Mouse (Mus musculus): ENCODE measurements around the gene Zscan5b. TPM values are rescaled to one million over a fixed set of nuclear protein-coding genes. Genes with fewer than 3 reads are reported as not detected.

The Zscan5b gene
- total and polyA plus RNA-seq, 3 experiments, result not detected

DNA sequence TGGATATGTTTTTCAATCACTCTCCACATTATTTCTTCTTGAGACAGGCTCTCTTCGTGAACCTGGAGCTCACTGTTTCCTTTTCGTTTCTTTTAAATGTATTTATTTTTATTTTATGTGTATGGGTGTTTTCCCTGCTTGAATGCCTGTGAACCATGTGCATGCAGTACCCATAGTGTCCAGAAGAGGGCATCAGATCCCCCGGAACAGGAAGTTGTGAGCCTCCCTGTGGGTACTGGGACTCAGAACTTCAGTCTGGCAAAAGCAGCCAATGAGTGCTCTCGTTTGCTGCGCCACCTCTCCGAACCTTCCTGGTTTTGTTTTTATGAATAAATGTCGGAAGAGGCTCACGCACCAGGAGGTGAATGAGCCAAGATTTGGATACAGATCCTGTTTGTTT is 43.6 kb downstream of the Zscan5b start:
- Histone ChIP-seq H3K27me3 (ENCODE audit: control insufficient read depth, insufficient read depth, low read length) (no peaks in the 10 kb centered on the region), H3K27ac (no peak overlapping the region), H3K4me3 (no peak overlapping the region), H3K4me1 (ENCODE audit: control insufficient read depth, insufficient read depth, low read length) (no peaks in the 10 kb centered on the region), H3K9ac (ENCODE audit: low read depth, low read length) (no peak overlapping the region), H3K36me3 (ENCODE audit: control insufficient read depth, insufficient read depth, low read length) (no peaks in the 10 kb centered on the region), H3K79me2 (replicated peaks; ENCODE audit: control insufficient read depth, insufficient read depth, low read length) (no peaks in the 10 kb centered on the region)
- 62% methylated on average over 8 of the region's 8 CpGs for WGBS
- DNase-seq, result no peak
- peak; percentile 60 for TF ChIP-seq CTCF (IDR thresholded peaks at IDR 0.05)
- TF ChIP-seq EP300 (IDR thresholded peaks at IDR 0.05; ENCODE audit: insufficient read depth, low read depth, low read length), result no peak
- intact Hi-C loops (cut with DNase I), result no loop called here

- Histone ChIP-seq H3K4me1 (ENCODE audit: control insufficient read depth, insufficient read depth, low read length) (peaks cover under 1% of the 10 kb centered on the region), H3K79me2 (replicated peaks; ENCODE audit: control insufficient read depth, insufficient read depth, low read length) (no peaks in the 10 kb centered on the region), H3K36me3 (ENCODE audit: control insufficient read depth, insufficient read depth, low read length) (no peaks in the 10 kb centered on the region), H3K9ac (ENCODE audit: low read depth, low read length) (no peak overlapping the region), H3K27me3 (ENCODE audit: control insufficient read depth, insufficient read depth, low read length) (no peaks in the 10 kb centered on the region), H3K27ac (no peak overlapping the region), H3K4me3 (no peak overlapping the region)
- TF ChIP-seq EP300 (IDR thresholded peaks at IDR 0.05; ENCODE audit: insufficient read depth, low read depth, low read length) (no peak), CTCF (IDR thresholded peaks at IDR 0.05) (no peak), POLR2A (IDR thresholded peaks at IDR 0.05; ENCODE audit: insufficient read depth, low read depth, low read length) (no peak)
- DNase-seq, result no peak
- intact Hi-C loops (cut with DNase I), result no loop called here
- WGBS, result 37% methylated on average over 3 of the region's 3 CpGs
These were observed 55.8 kb downstream of the Zscan5b start for GRCm38 (mm10) chr7:6277906-6278305.

DNA sequence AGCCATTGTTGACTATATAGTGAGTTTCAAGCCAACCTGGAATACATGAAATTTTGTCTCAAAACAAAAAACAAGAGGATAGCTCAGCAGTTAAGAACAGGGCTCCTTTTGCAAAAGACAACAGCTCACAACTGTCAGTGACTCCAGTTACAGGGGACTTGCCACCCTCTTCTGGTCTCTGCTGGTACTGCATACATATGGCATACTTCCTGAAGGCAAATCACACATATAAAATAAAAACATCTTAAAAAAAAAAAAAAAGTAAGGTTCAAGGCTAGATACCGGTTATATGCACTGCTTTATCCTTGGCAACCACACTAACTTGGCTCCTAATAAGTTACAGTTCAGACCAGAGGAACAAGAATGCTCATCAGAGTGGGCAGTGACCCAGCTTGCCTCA is 60.7 kb downstream of the Zscan5b start:
- peak; percentile 81 for TF ChIP-seq CTCF (IDR thresholded peaks at IDR 0.05)
- no peak for TF ChIP-seq POLR2A (IDR thresholded peaks at IDR 0.05; ENCODE audit: insufficient read depth, low read depth, low read length)
- Histone ChIP-seq H3K79me2 (replicated peaks; ENCODE audit: control insufficient read depth, insufficient read depth, low read length) (no peaks in the 10 kb centered on the region), H3K27ac (peak overlapping the region; percentile 83; the same call in 1 of the 2 replicates), H3K9ac (ENCODE audit: low read depth, low read length) (no peak overlapping the region), H3K36me3 (ENCODE audit: control insufficient read depth, insufficient read depth, low read length) (no peaks in the 10 kb centered on the region), H3K4me3 (peak overlapping the region; percentile 61), H3K4me1 (ENCODE audit: control insufficient read depth, insufficient read depth, low read length) (peaks cover 6% of the 10 kb centered on the region), H3K27me3 (ENCODE audit: control insufficient read depth, insufficient read depth, low read length) (no peaks in the 10 kb centered on the region)
- WGBS, result 0% methylated on average over 1 of the region's 1 CpGs
- peak; percentile 59 to 64 for DNase-seq
- intact Hi-C loops (cut with DNase I), result loop anchor here (1.0 to 10.0 kb wide), 3 partner anchors 41 to 1012 kb away; partner anchors contain the start of gene Zfp444

DNA sequence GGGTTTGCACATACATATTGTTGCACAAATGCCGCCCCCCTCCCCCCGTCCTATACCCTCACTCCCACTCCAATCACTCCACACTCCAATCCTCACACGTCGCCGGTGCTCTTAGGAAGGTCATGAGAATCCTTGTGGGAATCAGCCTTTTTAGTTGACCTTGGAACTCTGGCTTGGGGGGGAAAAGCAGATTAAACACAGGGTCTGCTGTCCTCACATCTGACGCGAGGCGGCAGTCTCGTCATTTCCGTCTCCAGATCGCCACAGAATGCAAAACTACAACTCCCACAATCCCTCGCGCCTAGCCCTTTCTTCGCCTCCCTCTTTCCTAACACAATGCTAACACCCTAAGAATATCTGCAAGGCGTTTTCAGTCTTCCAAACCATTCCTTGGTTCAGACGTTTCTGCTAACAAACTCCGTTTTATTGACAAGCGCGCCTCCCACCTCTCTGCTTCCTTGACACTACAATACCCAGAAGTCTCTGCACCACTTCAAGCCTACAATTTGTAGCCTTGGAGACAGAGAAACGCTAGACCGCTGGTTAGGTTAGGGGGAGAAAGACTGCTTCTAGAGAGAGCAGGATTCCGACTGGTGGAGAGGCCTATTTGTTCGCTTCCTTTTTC is 61.5 kb downstream of the Zscan5b start:
- Histone ChIP-seq H3K27me3 (ENCODE audit: control insufficient read depth, insufficient read depth, low read length) (no peaks in the 10 kb centered on the region), H3K4me1 (ENCODE audit: control insufficient read depth, insufficient read depth, low read length) (peaks cover 6% of the 10 kb centered on the region), H3K9ac (ENCODE audit: low read depth, low read length) (peak overlapping the region; percentile 81), H3K79me2 (replicated peaks; ENCODE audit: control insufficient read depth, insufficient read depth, low read length) (no peaks in the 10 kb centered on the region), H3K4me3 (peak overlapping the region; percentile 61), H3K36me3 (ENCODE audit: control insufficient read depth, insufficient read depth, low read length) (no peaks in the 10 kb centered on the region), H3K27ac (peak overlapping the region; percentile 83)
- WGBS, result under 1% methylated on average over 23 of the region's 23 CpGs
- peak; percentile 81 to 84 for DNase-seq
- TF ChIP-seq EP300 (IDR thresholded peaks at IDR 0.05; ENCODE audit: insufficient read depth, low read depth, low read length) (0 out of 2 replicates have a peak, but pooled peaks have one; percentile 39), POLR2A (IDR thresholded peaks at IDR 0.05; ENCODE audit: insufficient read depth, low read depth, low read length) (peak; percentile 72), CTCF (IDR thresholded peaks at IDR 0.05) (peak; percentile 65)
- intact Hi-C loops (cut with DNase I), result loop anchor here (2.0 to 10.0 kb wide), 3 partner anchors 47 to 1011 kb away; partner anchors contain the start of genes Zfp444 and Zfp583

- H3K4me1 ChIP-seq (ENCODE audit: control insufficient read depth, insufficient read depth, low read length), result peaks cover 6% of the 10 kb centered on the region
- TF ChIP-seq EP300 (IDR thresholded peaks at IDR 0.05; ENCODE audit: insufficient read depth, low read depth, low read length) (no peak), CTCF (IDR thresholded peaks at IDR 0.05) (no peak), POLR2A (IDR thresholded peaks at IDR 0.05; ENCODE audit: insufficient read depth, low read depth, low read length) (no peak)
- no peak for DNase-seq
- WGBS, result 85% methylated on average over 4 of the region's 4 CpGs
- intact Hi-C loops (cut with DNase I), result loop anchor here (2.0 to 10.0 kb wide), 6 partner anchors 46 to 1010 kb away; partner anchors contain the start of genes Zfp28, Zfp444, Zfp583 and Zfp787
- no peak overlapping the region for H3K9ac ChIP-seq (ENCODE audit: low read depth, low read length)
- H3K27me3 ChIP-seq (ENCODE audit: control insufficient read depth, insufficient read depth, low read length), result no peaks in the 10 kb centered on the region
- H3K27ac ChIP-seq, result no peak overlapping the region
- H3K4me3 ChIP-seq, result no peak overlapping the region
- H3K79me2 ChIP-seq (replicated peaks; ENCODE audit: control insufficient read depth, insufficient read depth, low read length), result no peaks in the 10 kb centered on the region
- H3K36me3 ChIP-seq (ENCODE audit: control insufficient read depth, insufficient read depth, low read length), result no peaks in the 10 kb centered on the region
These were observed 62.4 kb downstream of the Zscan5b start for GRCm38 (mm10) chr7:6284442-6285012.

- intact Hi-C loops (cut with DNase I), result loop anchor here (2.0 to 10.0 kb wide), 5 partner anchors 45 to 1009 kb away; partner anchors contain the start of genes Zfp28, Zfp583 and Zfp787
- Histone ChIP-seq H3K9ac (ENCODE audit: low read depth, low read length) (no peak overlapping the region), H3K36me3 (ENCODE audit: control insufficient read depth, insufficient read depth, low read length) (no peaks in the 10 kb centered on the region), H3K79me2 (replicated peaks; ENCODE audit: control insufficient read depth, insufficient read depth, low read length) (no peaks in the 10 kb centered on the region), H3K4me1 (ENCODE audit: control insufficient read depth, insufficient read depth, low read length) (peaks cover 6% of the 10 kb centered on the region), H3K27me3 (ENCODE audit: control insufficient read depth, insufficient read depth, low read length) (no peaks in the 10 kb centered on the region), H3K4me3 (no peak overlapping the region; the same call in 1 of the 2 replicates), H3K27ac (peak overlapping the region; percentile 78)
- TF ChIP-seq CTCF (IDR thresholded peaks at IDR 0.05), result no peak
- TF ChIP-seq POLR2A (IDR thresholded peaks at IDR 0.05; ENCODE audit: insufficient read depth, low read depth, low read length), result no peak
- no peak for TF ChIP-seq EP300 (IDR thresholded peaks at IDR 0.05; ENCODE audit: insufficient read depth, low read depth, low read length)
- DNase-seq, result no peak
- 77% methylated on average over 6 of the region's 6 CpGs for WGBS
These were observed 63.3 kb downstream of the Zscan5b start for GRCm38 (mm10) chr7:6285366-6285765.
